Mouse (Mus musculus) activated CD4-positive, CD25-positive, alpha-beta regulatory T cell, adult 4 months (primary cell): Measurements from ENCODE around the gene Rilpl1. TPM values are rescaled to one million over a fixed set of nuclear protein-coding genes. Genes with fewer than 3 reads are reported as not detected.
"Not testable (repeated sequence)": the region's sequence is repeated elsewhere in the genome, so short reads cannot be mapped to it uniquely, and the experiment has no call there.

Source experiments
- ATAC-seq: one replicate; pipeline ENCODE4 v1.8.0; 2017
- polyA plus RNA-seq, 2 experiments: library from polyadenylated mRNA; unstranded; fragments of 100-300 nt; shearing (Covaris generic); gene quantifications; one replicate each; pipeline ENCODE4 v1.2.1; 2017

The Rilpl1 gene
- under 1 TPM; 0.69 to 0.86 TPM for polyA plus RNA-seq

DNA sequence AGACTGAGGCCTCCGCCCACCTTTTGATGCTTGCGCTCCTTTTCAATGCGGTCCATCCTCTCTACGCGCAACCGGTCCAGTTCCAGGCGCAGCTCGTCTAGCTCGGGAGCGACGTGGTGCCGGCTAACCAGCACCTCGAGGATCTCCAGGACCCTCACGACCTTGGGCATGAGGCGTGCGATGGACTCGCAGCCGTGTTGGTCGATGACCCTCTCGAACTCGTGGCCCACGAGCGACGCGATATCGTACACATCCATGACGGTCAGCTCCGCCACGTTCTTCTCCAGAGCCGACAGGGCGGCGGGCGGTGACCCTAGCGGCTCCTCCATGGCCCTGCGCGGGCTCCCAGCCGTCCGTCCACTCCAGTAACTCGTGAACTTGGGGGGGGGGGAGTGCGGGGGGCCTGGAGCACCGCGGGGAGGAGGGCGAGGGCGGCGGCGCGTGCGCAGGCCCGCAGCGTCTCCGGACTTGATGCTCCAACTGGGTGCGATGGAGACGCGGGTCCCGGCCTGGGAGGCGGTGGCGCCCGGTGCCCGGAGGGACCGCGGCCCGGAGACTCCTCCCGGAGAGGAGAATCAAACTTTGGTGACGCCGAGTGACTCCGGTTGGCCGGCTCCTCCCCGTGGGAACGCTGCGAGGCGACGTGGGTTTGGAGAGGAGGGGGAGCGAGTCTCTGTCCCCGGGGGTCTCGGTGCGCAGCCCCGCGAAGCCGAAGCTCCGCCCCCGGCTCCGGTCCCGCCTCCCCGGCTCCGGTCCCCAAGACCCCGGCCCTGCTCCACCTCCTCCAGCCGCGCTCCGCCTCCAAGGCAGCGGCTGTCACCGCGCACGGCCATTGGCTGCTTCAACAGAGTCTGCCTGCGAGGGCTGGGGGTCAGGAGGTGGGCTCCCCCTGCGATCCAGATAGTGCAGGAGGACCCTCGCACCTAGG is at the start of gene Rilpl1:
TSS of gene Rilpl1 (minus strand) at position 737 of the 928 bp plus-strand sequence.
- ATAC-seq, result peak; percentile 77

DNA sequence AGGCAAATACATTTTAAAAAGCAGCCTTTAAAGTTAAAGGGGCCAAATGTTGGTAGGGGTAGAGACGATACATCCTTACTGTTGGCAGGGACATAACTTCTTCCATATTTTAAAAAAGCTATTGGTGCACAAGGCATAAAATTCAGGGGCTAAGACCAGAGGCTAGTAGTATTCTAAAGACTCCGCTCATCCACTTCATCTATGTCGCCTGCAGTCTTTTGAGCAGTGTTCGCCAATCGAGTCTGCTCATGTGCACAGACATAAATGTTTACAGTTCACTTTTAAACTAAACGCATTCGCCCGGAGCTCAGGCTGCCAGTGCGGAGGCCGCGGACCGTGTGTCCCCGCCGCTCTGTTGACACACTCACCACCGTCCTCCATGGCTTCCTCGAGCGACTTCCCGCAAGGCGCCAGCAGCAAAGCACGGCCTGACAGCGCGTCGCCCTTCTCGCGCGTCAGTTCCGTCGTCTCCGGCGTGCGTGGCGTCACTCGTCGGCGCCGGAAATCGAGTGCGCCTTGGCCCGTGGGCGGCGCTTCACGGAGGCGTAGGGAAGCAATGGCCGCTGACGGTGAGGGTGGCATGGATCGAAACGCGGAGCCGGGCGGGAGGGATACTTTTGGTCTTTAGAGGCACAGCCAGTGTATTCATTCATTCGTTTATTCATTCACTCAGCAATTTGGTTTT is 47.6 kb upstream of the Rilpl1 start, which contains the start of the genes Eif2b1 and Gtf2h3:
TSS of gene Eif2b1 (minus strand) at position 499 of the 685 bp plus-strand sequence.
TSS of gene Gtf2h3 (plus strand) at position 508 of the 685 bp plus-strand sequence.
- ATAC-seq, result peak; percentile 96

DNA sequence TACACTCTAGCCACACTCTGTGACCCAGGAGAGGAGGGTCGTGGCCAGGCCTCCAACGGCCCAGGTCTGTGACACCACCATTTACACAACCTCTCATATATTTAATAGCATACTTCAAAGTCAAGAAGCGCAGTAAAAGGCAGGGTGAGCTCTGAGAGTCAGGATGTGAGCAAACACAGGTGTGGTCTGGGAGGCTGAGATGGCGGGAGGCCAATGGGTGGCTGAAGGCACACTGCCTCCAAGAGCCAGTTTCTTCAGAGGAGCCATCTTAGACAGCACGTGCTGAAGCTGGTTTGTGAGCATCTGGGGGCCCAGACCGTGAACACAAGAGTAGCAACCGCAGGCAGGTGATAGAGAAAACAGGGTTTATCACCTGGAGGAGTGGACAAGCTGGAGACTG is 44.3 kb upstream of the Rilpl1 start:
- ATAC-seq, result no peak

- ATAC-seq, result no peak
Measured at GRCm38 (mm10) chr5:124571068-124571467, 39.9 kb upstream of the Rilpl1 start.

DNA sequence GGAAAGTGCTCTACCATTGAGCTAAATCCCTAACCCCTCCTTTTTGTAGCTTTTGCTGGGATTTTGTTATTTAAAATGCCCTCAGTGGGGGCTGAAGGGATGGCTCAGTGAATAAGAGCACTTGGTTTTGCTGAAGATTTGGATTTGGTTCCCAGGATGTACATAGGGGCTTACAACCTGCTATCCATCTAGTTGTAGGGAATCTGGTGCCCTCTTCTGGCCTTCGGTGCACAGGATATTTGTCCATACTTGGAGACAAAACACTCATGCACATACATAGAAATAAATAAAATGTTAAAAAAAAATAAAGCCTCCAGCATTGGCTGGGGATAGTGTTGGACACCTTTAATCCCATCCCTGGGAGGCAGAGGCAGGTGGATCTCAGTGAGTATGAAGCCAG is 24.0 kb upstream of the Rilpl1 start:
- ATAC-seq, result no peak

- no peak for ATAC-seq
Measured at GRCm38 (mm10) chr5:124553607-124554006, 22.4 kb upstream of the Rilpl1 start.

GRCm38 (mm10) chr5:124552558-124553307 is 21.5 kb upstream of the Rilpl1 start, which contains the start of gene Ddx55:
TSS of gene Ddx55 (plus strand) at chr5:124552864.
- peak; percentile 94 for ATAC-seq

DNA sequence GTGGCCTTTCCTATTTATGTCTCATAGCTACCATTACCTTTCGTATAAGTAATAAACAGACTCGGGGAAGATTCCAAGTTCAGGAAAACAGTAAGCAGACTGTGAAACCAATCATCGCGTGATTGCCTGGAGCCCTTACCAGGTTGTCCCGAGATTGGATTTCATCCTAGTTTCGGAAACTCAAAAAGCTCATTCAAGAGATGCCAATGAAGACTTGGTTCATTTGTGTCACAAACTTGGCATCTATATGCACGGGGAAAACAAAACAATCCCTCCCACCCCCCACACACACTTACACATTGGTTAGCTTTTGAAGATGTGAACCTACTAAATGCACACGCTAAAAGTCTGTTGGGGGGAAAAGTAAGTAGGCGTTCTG is 20.9 kb upstream of the Rilpl1 start:
- ATAC-seq, result no peak

- not testable (repeated sequence) for ATAC-seq
Measured at GRCm38 (mm10) chr5:124551349-124552093, 20.3 kb upstream of the Rilpl1 start.

DNA sequence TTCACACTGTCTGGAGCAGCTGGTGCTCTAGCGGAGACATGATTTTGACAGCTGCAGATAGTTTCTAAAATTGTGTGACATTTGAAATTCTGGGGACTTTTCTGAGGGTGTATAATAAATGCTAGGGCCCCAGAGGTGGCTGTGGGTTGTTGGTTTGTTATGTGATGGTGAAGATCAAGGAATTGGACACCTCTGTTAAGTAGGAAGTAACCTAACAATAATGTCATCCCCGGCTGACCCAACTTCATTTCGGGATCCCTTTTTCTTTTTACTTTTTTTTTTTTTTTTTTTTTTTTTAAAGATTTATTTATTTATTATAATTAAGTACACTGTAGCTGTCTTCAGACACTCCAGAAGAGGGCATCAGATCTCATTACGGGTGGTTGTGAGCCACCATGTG is 19.5 kb upstream of the Rilpl1 start:
- not testable (repeated sequence) for ATAC-seq

DNA sequence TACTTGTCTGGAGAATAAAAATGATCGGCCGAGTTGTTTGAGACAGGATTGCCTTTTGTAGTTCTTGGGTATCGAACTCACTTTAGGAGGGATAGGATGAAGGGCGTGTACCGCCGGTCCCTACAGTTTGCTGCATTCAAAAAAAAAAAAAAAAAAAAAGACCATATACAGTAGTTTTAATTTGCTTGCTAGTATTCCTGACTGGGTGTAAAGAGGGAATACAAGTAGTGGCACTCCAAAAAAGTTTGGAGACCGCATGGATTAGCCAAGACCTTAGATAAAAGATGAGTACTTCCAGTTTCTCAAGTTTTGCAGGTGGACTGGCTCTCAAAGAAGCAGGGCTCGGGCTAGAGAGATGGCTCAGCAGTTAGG is 10.4 kb upstream of the Rilpl1 start:
- ATAC-seq, result no peak

DNA sequence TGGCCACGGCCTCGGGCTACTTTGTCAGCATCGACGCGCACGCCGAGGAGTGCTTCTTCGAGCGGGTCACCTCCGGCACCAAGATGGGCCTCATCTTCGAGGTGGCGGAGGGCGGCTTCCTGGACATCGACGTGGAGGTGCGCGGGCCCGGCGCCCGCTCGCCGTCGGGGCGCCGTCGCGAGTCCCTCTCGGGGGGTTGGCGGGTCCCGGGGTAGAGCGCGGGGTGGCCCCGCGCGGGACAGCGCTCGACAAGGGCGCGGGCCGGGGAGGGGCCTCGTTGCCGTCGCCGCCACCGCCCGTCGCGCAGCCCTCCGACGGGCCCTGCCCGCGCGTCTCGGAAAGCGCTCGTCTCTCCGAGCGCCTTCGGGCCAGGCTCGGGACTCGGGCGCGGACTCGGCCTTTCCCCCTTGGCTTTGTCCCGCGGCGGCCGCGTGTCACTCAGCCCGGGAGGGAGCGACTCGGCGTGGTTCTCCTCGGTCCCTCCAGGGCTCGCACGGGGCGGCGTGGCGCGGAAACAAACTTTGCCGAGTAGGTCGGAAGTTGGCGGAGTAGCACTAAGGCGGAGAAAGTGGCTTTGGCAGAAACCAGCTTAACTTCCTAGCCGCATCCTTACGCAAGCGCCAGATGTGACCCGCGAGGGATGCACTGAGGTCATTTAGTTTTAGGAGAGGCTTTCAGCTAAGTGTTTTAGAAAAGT is 9.9 kb upstream of the Rilpl1 start:
- ATAC-seq, result peak; percentile 41

GRCm38 (mm10) chr5:124540383-124540786 is 9.2 kb upstream of the Rilpl1 start, which contains the start of gene Tmed2:
TSS of gene Tmed2 (plus strand) at chr5:124540695.
- peak; percentile 85 for ATAC-seq

DNA sequence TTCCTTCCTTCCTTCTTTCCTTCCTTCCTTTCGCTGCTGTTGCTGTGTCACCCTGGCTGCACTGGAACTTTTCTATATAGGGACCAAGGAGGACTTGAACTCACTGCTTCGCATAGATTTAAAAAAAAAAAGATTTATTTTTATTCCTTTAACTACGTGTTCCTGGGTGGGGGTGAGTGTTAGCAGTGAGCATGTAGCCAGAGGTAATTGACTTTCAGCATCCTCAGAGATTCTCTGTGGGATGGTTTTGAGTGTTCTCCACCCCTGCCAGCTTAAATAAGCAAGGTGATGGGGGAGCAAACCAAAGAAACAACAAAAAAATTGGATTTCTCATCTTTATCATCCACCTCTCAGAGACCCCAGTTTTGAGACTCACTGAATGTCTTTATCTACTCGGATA is 8.7 kb upstream of the Rilpl1 start:
- ATAC-seq, result no peak

- ATAC-seq, result no peak
Measured at GRCm38 (mm10) chr5:124538813-124539792, 7.9 kb upstream of the Rilpl1 start.

- ATAC-seq, result no peak
Measured at GRCm38 (mm10) chr5:124536776-124537175, 5.6 kb upstream of the Rilpl1 start.

DNA sequence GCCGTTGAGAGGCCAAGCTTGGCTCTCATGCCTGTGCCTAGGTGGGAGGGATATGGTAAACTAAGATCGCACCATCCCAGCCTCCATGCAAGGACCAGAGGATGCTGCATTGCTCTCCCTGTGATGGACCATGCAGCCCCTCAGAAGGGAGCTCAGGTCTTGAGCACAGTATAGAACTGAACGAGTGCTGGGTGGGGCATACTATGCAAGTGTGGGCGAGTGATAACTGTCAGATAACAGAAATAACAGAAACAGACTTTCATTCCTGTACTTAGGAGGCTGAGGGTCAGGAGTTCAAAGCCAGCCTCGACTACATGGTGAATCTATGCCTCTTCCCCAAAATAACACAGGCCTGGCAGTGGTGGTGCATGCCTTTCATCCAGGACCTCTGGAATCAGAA is 3.8 kb upstream of the Rilpl1 start:
- ATAC-seq, result no peak

DNA sequence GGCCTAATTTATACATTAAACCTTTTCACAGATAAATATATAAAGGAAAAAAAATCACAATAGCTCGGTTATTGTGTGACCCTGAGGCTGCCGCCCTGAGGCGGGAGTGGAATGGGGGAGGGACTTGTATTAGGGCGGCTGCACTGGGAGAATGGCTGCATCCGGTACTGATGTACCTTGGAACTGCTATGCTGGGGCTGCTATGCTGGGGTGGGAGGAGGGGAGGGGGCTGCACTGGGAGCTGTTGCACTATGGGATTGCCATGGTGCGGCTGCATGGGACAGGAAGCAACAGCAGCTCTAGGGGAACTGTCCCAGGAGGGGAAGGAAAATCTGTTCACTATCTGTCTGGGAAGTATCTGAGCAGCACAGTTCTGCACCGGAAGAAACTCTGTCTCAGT is 1.3 kb upstream of the Rilpl1 start:
- no peak for ATAC-seq

GRCm38 (mm10) chr5:124531583-124531930 is 366 bp upstream of the Rilpl1 start:
- ATAC-seq, result no peak

- ATAC-seq, result no peak
Measured at GRCm38 (mm10) chr5:124529697-124530096, 1.5 kb downstream of the Rilpl1 start.
